ENCODE assay signal across 10 mouse cellular contexts in genomic region chr4:63717922-63718643, GRCm38 (mm10). TPM values are rescaled to one million over a fixed set of nuclear protein-coding genes. Genes with fewer than 3 reads are reported as not detected.
DNase-seq lines count a peak whose midpoint lies in the region; ATAC-seq lines count a peak whose summit lies in the region.
"Had no signal": no experiment of that assay in that cellular context is flagged by ENCODE, and none has a peak within 500 bp of the region (broad histone marks: within the 10 kb centered on the region; RNA-seq: fewer than 3 reads in every experiment).

No protein-coding gene starts in this region.

- no peaks in the 10 kb centered on the region for H3K36me3 ChIP-seq in midbrain, embryonic 11.5 days (ENCODE audit: control insufficient read depth, insufficient read depth, low read length)
- no peaks in the 10 kb centered on the region for H3K36me3 ChIP-seq in midbrain, embryonic 10.5 days
- H3K36me3 ChIP-seq in stomach, embryonic 15.5 days = no peaks in the 10 kb centered on the region
- H3K36me3 ChIP-seq: embryonic facial prominence, embryonic 15.5 days had no signal

- peak; percentile 40; the same call in 1 of the 2 replicates for ATAC-seq in midbrain, embryonic 11.5 days (ENCODE audit: low FRiP score)
- peak; percentile 87 for ATAC-seq in stomach, embryonic 15.5 days (ENCODE audit: insufficient read depth, low FRiP score, low read depth)
- ATAC-seq in erythroid progenitor cell, adult 5-6 weeks (replicated peaks; ENCODE audit: low FRiP score, poor library complexity, severe bottlenecking) = no peak

- H3K4me1 ChIP-seq in midbrain, embryonic 11.5 days (ENCODE audit: control insufficient read depth, insufficient read depth, low read length) = no peaks in the 10 kb centered on the region
- H3K4me1 ChIP-seq in midbrain, embryonic 10.5 days = 0 out of 2 replicates have a peak, but pooled peaks cover 4% of the 10 kb centered on the region
- no peaks in the 10 kb centered on the region for H3K4me1 ChIP-seq in stomach, embryonic 15.5 days
- H3K4me1 ChIP-seq: embryonic facial prominence, embryonic 15.5 days; megakaryocyte, embryonic 14.5 days had no signal

- H3K27ac ChIP-seq in midbrain, embryonic 11.5 days (ENCODE audit: low read depth, low read length) = no peak overlapping the region
- H3K27ac ChIP-seq in midbrain, embryonic 10.5 days (replicated peaks) = no peak overlapping the region
- no peak overlapping the region for H3K27ac ChIP-seq in stomach, embryonic 15.5 days
- H3K27ac ChIP-seq: embryonic facial prominence, embryonic 15.5 days had no signal

- no peak overlapping the region for H3K4me2 ChIP-seq in midbrain, embryonic 11.5 days
- no peak overlapping the region for H3K4me2 ChIP-seq in stomach, embryonic 15.5 days
- H3K4me2 ChIP-seq: embryonic facial prominence, embryonic 15.5 days had no signal

- H3K9me3 ChIP-seq in midbrain, embryonic 11.5 days (ENCODE audit: control insufficient read depth, low read length) = no peaks in the 10 kb centered on the region
- H3K9me3 ChIP-seq in midbrain, embryonic 10.5 days (replicated peaks) = no peaks in the 10 kb centered on the region
- no peaks in the 10 kb centered on the region for H3K9me3 ChIP-seq in stomach, embryonic 15.5 days
- H3K9me3 ChIP-seq: embryonic facial prominence, embryonic 15.5 days had no signal

- H3K4me3 ChIP-seq in midbrain, embryonic 11.5 days (ENCODE audit: low read depth, low read length) = no peak overlapping the region
- H3K4me3 ChIP-seq in midbrain, embryonic 10.5 days = no peak overlapping the region
- H3K4me3 ChIP-seq in stomach, embryonic 15.5 days (replicated peaks) = no peak overlapping the region
- H3K4me3 ChIP-seq: embryonic facial prominence, embryonic 15.5 days; megakaryocyte, embryonic 14.5 days had no signal

- no peaks in the 10 kb centered on the region for H3K27me3 ChIP-seq in midbrain, embryonic 11.5 days (ENCODE audit: control insufficient read depth, insufficient read depth, low read length)
- H3K27me3 ChIP-seq in midbrain, embryonic 10.5 days (ENCODE audit: low read depth, poor library complexity, severe bottlenecking) = no peaks in the 10 kb centered on the region
- peaks cover 5% of the 10 kb centered on the region; the same call in 1 of the 2 replicates for H3K27me3 ChIP-seq in stomach, embryonic 15.5 days (replicated peaks)
- H3K27me3 ChIP-seq: embryonic facial prominence, embryonic 15.5 days; megakaryocyte, embryonic 14.5 days had no signal

- peak; percentile 59 for DNase-seq in midbrain, embryonic 11.5 days (ENCODE audit: low spot score, missing footprints)
- no peak for DNase-seq in midbrain, embryonic 10.5 days (ENCODE audit: low spot score)
- DNase-seq in gastrocnemius, postnatal 4 days (ENCODE audit: low spot score in 2 of 2) = peak; percentile 20 to 41
- DNase-seq in kidney, postnatal 36 days = peak; percentile 87 to 90
- no peak for DNase-seq in frontal cortex, postnatal 10 days (ENCODE audit: low spot score in 2 of 2)
- DNase-seq in embryo, embryonic 10 days (ENCODE audit: low spot score) = no peak

- 71% methylated on average over 8 of the region's 8 CpGs for WGBS in midbrain, embryonic 11.5 days
- WGBS in midbrain, embryonic 10.5 days = 77% methylated on average over 8 of the region's 8 CpGs
- WGBS in stomach, embryonic 15.5 days = 32% methylated on average over 8 of the region's 8 CpGs

- H3K9ac ChIP-seq in midbrain, embryonic 11.5 days (ENCODE audit: low read length) = no peak overlapping the region
- H3K9ac ChIP-seq in stomach, embryonic 15.5 days = no peak overlapping the region
- H3K9ac ChIP-seq: embryonic facial prominence, embryonic 15.5 days had no signal

RNA-seq across cellular contexts. Expression of gene Tnfsf15, which starts 26.8 kb away (rescaled TPM):
- polyA plus RNA-seq in midbrain, embryonic 11.5 days (2014; fragmentation: Nextera tagmentation; extraction: Ambion mirVana) = 0.07 TPM in 1 of 2 replicates, not detected in the other
- polyA plus RNA-seq in midbrain, embryonic 10.5 days (2016; fragmentation: Nextera tagmentation; extraction: Ambion mirVana) = not detected in 2 replicates
- total RNA-seq in gastrocnemius, postnatal 4 days (2021) = not detected
- polyA plus RNA-seq in stomach, embryonic 15.5 days (2015; fragmentation: Nextera tagmentation; extraction: Ambion mirVana) = 0.05 and 0.10 TPM in 2 replicates
- total RNA-seq in erythroid progenitor cell, adult 5-6 weeks (2015; ENCODE audit: low replicate concordance) = not detected in 2 replicates
- not detected in 2 replicates for total RNA-seq in erythroid progenitor cell, adult 5-6 weeks (2017; ENCODE audit: low replicate concordance)

RNA-seq across cellular contexts. Expression of gene Gm11214, which starts 54.9 kb away (rescaled TPM):
- polyA plus RNA-seq in midbrain, embryonic 11.5 days (2014; fragmentation: Nextera tagmentation; extraction: Ambion mirVana) = not detected in 2 replicates
- not detected in 2 replicates for polyA plus RNA-seq in midbrain, embryonic 10.5 days (2016; fragmentation: Nextera tagmentation; extraction: Ambion mirVana)
- not detected for total RNA-seq in gastrocnemius, postnatal 4 days (2021)
- not detected in 2 replicates for polyA plus RNA-seq in stomach, embryonic 15.5 days (2015; fragmentation: Nextera tagmentation; extraction: Ambion mirVana)
- total RNA-seq in erythroid progenitor cell, adult 5-6 weeks (2015; ENCODE audit: low replicate concordance) = not detected in 2 replicates
- total RNA-seq in erythroid progenitor cell, adult 5-6 weeks (2017; ENCODE audit: low replicate concordance) = not detected in 2 replicates
- polyA plus RNA-seq: embryonic facial prominence, embryonic 15.5 days had no signal

Comparison
In these comparisons a context has a peak if more than half of its experiments do, and no peak if none do; other contexts are left out.
1. DNase-seq: peak in midbrain, embryonic 11.5 days (single experiment), gastrocnemius, postnatal 4 days (2 of 2) and kidney, postnatal 36 days (2 of 2); none in midbrain, embryonic 10.5 days (single experiment), frontal cortex, postnatal 10 days (0 of 2) and embryo, embryonic 10 days (single experiment).